Mouse (Mus musculus): ENCODE data around the gene Ski. TPM values are rescaled to one million over a fixed set of nuclear protein-coding genes. Genes with fewer than 3 reads are reported as not detected.

Ski gene
- polyA plus RNA-seq, 1 experiment from 2014 or later: 24.4 TPM

GRCm38 (mm10) chr4:155234371-155235310, 12.2 kb upstream of the Ski start:
- Histone ChIP-seq H3K4me2 (replicated peaks) (peak overlapping the region; percentile 43), H3K27me3 (no peaks in the 10 kb centered on the region), H3K9me3 (replicated peaks) (no peaks in the 10 kb centered on the region), H3K36me3 (no peaks in the 10 kb centered on the region), H3K27ac (replicated peaks) (peak overlapping the region; percentile 99), H3K9ac (0 out of 2 replicates have a peak overlapping the region, but pooled peaks have one; percentile 4), H3K4me3 (replicated peaks) (peak overlapping the region; percentile 11; the same call in 1 of the 2 replicates), H3K4me1 (peaks cover 62% of the 10 kb centered on the region)
- ATAC-seq (ENCODE audit: insufficient number of reproducible peaks, low FRiP score, low TSS enrichment, low read depth): no peak
- WGBS: 37% methylated on average over 8 of the region's 8 CpGs

- H3K4me2 ChIP-seq (replicated peaks): peak overlapping the region; percentile 43
- peaks cover 62% of the 10 kb centered on the region for H3K4me1 ChIP-seq
- 4% methylated on average over 10 of the region's 10 CpGs for WGBS
- no peak overlapping the region for H3K9ac ChIP-seq
- H3K36me3 ChIP-seq: no peaks in the 10 kb centered on the region
- H3K27me3 ChIP-seq: no peaks in the 10 kb centered on the region
- no peaks in the 10 kb centered on the region for H3K9me3 ChIP-seq (replicated peaks)
- peak; percentile 77 for ATAC-seq (ENCODE audit: insufficient number of reproducible peaks, low FRiP score, low TSS enrichment, low read depth)
- no peak overlapping the region for H3K4me3 ChIP-seq (replicated peaks)
- H3K27ac ChIP-seq (replicated peaks): peak overlapping the region; percentile 99
These were observed 11.5 kb upstream of the Ski start for GRCm38 (mm10) chr4:155233878-155234277.

GRCm38 (mm10) chr4:155228461-155228860, 6.1 kb upstream of the Ski start:
- 71% methylated on average over 5 of the region's 5 CpGs for WGBS
- ATAC-seq (ENCODE audit: insufficient number of reproducible peaks, low FRiP score, low TSS enrichment, low read depth): no peak

GRCm38 (mm10) chr4:155227986-155228385, 5.6 kb upstream of the Ski start:
- no peak overlapping the region for H3K4me2 ChIP-seq (replicated peaks)
- no peaks in the 10 kb centered on the region for H3K36me3 ChIP-seq
- 75% methylated on average over 4 of the region's 4 CpGs for WGBS
- no peak overlapping the region for H3K27ac ChIP-seq (replicated peaks)
- ATAC-seq (ENCODE audit: insufficient number of reproducible peaks, low FRiP score, low TSS enrichment, low read depth): no peak
- no peak overlapping the region for H3K4me3 ChIP-seq (replicated peaks)
- H3K9ac ChIP-seq: no peak overlapping the region
- no peaks in the 10 kb centered on the region for H3K9me3 ChIP-seq (replicated peaks)
- peaks cover 13% of the 10 kb centered on the region for H3K4me1 ChIP-seq
- H3K27me3 ChIP-seq: no peaks in the 10 kb centered on the region

More at GRCm38 (mm10) chr4:155228461-155228860, 6.1 kb upstream of the Ski start:
- no peak overlapping the region for H3K4me2 ChIP-seq (replicated peaks)
- peaks cover 15% of the 10 kb centered on the region for H3K4me1 ChIP-seq
- H3K36me3 ChIP-seq: no peaks in the 10 kb centered on the region
- no peaks in the 10 kb centered on the region for H3K27me3 ChIP-seq
- no peak overlapping the region for H3K4me3 ChIP-seq (replicated peaks)
- no peaks in the 10 kb centered on the region for H3K9me3 ChIP-seq (replicated peaks)
- H3K9ac ChIP-seq: no peak overlapping the region
- H3K27ac ChIP-seq (replicated peaks): no peak overlapping the region

GRCm38 (mm10) chr4:155225918-155226317, 3.5 kb upstream of the Ski start:
- H3K4me2 ChIP-seq (replicated peaks): no peak overlapping the region
- ATAC-seq (ENCODE audit: insufficient number of reproducible peaks, low FRiP score, low TSS enrichment, low read depth): no peak
- H3K27ac ChIP-seq (replicated peaks): no peak overlapping the region
- H3K36me3 ChIP-seq: no peaks in the 10 kb centered on the region
- H3K27me3 ChIP-seq: no peaks in the 10 kb centered on the region
- H3K9me3 ChIP-seq (replicated peaks): no peaks in the 10 kb centered on the region
- WGBS: 68% methylated on average over 5 of the region's 5 CpGs
- H3K9ac ChIP-seq: no peak overlapping the region
- H3K4me1 ChIP-seq: peaks cover 8% of the 10 kb centered on the region
- H3K4me3 ChIP-seq (replicated peaks): no peak overlapping the region

- WGBS: 30% methylated on average over 20 of the region's 20 CpGs
- H3K36me3 ChIP-seq: no peaks in the 10 kb centered on the region
- peak overlapping the region; percentile 87 for H3K4me3 ChIP-seq (replicated peaks)
- no peaks in the 10 kb centered on the region for H3K9me3 ChIP-seq (replicated peaks)
- peak overlapping the region; percentile 73 for H3K4me2 ChIP-seq (replicated peaks)
- H3K27ac ChIP-seq (replicated peaks): peak overlapping the region; percentile 97
- peaks cover 22% of the 10 kb centered on the region for H3K4me1 ChIP-seq
- H3K9ac ChIP-seq: peak overlapping the region; percentile 74
- no peak for ATAC-seq (ENCODE audit: insufficient number of reproducible peaks, low FRiP score, low TSS enrichment, low read depth)
- H3K27me3 ChIP-seq: no peaks in the 10 kb centered on the region
These were observed 1.5 kb upstream of the Ski start for GRCm38 (mm10) chr4:155223594-155224528.

- H3K9ac ChIP-seq: peak overlapping the region; percentile 93
- H3K27ac ChIP-seq (replicated peaks): peak overlapping the region; percentile 97
- peak overlapping the region; percentile 87 for H3K4me3 ChIP-seq (replicated peaks)
- H3K9me3 ChIP-seq (replicated peaks): no peaks in the 10 kb centered on the region
- H3K4me2 ChIP-seq (replicated peaks): peak overlapping the region; percentile 73
- peaks cover 31% of the 10 kb centered on the region for H3K4me1 ChIP-seq
- no peaks in the 10 kb centered on the region for H3K27me3 ChIP-seq
- under 1% methylated on average over 73 of the region's 116 CpGs for WGBS
- H3K36me3 ChIP-seq: no peaks in the 10 kb centered on the region
- peak; percentile 99 for ATAC-seq (ENCODE audit: insufficient number of reproducible peaks, low FRiP score, low TSS enrichment, low read depth)
These were observed 625 bp upstream of the Ski start for GRCm38 (mm10) chr4:155222841-155223593.

- Histone ChIP-seq H3K9me3 (replicated peaks) (no peaks in the 10 kb centered on the region), H3K4me2 (replicated peaks) (peak overlapping the region; percentile 90), H3K4me3 (replicated peaks) (peak overlapping the region; percentile 87), H3K9ac (peak overlapping the region; percentile 93), H3K27me3 (no peaks in the 10 kb centered on the region), H3K27ac (replicated peaks) (peak overlapping the region; percentile 85), H3K36me3 (no peaks in the 10 kb centered on the region), H3K4me1 (peaks cover 42% of the 10 kb centered on the region)
- WGBS: under 1% methylated on average over 92 of the region's 93 CpGs
- ATAC-seq (ENCODE audit: insufficient number of reproducible peaks, low FRiP score, low TSS enrichment, low read depth): no peak
These were observed 517 bp downstream of the Ski start for GRCm38 (mm10) chr4:155221599-155222551.

- Histone ChIP-seq H3K9me3 (replicated peaks) (no peaks in the 10 kb centered on the region), H3K36me3 (no peaks in the 10 kb centered on the region), H3K27me3 (no peaks in the 10 kb centered on the region), H3K4me2 (replicated peaks) (peak overlapping the region; percentile 90), H3K4me1 (peaks cover 50% of the 10 kb centered on the region), H3K9ac (peak overlapping the region; percentile 93), H3K4me3 (replicated peaks) (peak overlapping the region; percentile 87), H3K27ac (replicated peaks) (peak overlapping the region; percentile 85)
- ATAC-seq (ENCODE audit: insufficient number of reproducible peaks, low FRiP score, low TSS enrichment, low read depth): no peak
- WGBS: 3% methylated on average over 7 of the region's 7 CpGs
These were observed 1.3 kb downstream of the Ski start for GRCm38 (mm10) chr4:155221106-155221505.

Measured in embryonic facial prominence, embryonic 15.5 days (tissue).